Mouse (Mus musculus) CH12.LX (cell line): ENCODE measurements around the gene Rpl35a. TPM values are rescaled to one million over a fixed set of nuclear protein-coding genes. Genes with fewer than 3 reads are reported as not detected.
"Not testable (repeated sequence)": the region's sequence is repeated elsewhere in the genome, so short reads cannot be mapped to it uniquely, and the experiment has no call there.

Experiments used
- DNase-seq: peaks from one replicate; pipeline ENCODE4 v3.0.0-alpha.2; 2013; ENCODE audit errors: extremely low read depth
- H3K27ac ChIP-seq: 2 replicates; pipeline ENCODE4 v1.5.1; 2012; ENCODE audit warnings: low read depth, mild to moderate bottlenecking, control low read depth, moderate library complexity; ENCODE audit not compliant: insufficient read depth
- H3K27me3 ChIP-seq: replicated peaks from 2 replicates; pipeline ENCODE3; 2012; ENCODE audit warnings: inconsistent platforms
- H3K36me3 ChIP-seq, 2 experiments: replicated peaks in 1 of 2; 2 replicates each; pipeline versions ENCODE3 to v1.6.1; 2012; ENCODE audit warnings: inconsistent platforms in 1 of 2, low read length in 1 of 2, mild to moderate bottlenecking in 1 of 2, mixed read lengths in 1 of 2, moderate library complexity in 1 of 2; ENCODE audit not compliant: control insufficient read depth in 1 of 2, insufficient read depth in 1 of 2
- H3K4me1 ChIP-seq, 2 experiments: 2 replicates each; pipeline ENCODE4 v1.6.1; 2012; ENCODE audit warnings: inconsistent platforms in 1 of 2, moderate library complexity in 1 of 2; ENCODE audit not compliant: insufficient read depth in 2 of 2, control insufficient read depth in 1 of 2
- H3K4me2 ChIP-seq: 2 replicates; pipeline ENCODE4 v1.6.1; 2012; ENCODE audit warnings: low read depth, mild to moderate bottlenecking, control low read depth; ENCODE audit not compliant: poor library complexity, insufficient read depth, severe bottlenecking
- H3K4me3 ChIP-seq, 3 experiments: fragments of 150-350 bp in 1 of 3; sonication (generic) in 1 of 3; replicated peaks in 1 of 3; 2 replicates each; pipeline versions ENCODE3 to v1.5.1; 2011 to 2012; ENCODE audit warnings: low read depth in 2 of 3, low read length in 2 of 3, mild to moderate bottlenecking in 2 of 3, moderate library complexity in 2 of 3, control low read depth in 1 of 3, improper control_type of control experiment in 1 of 3, inconsistent platforms in 1 of 3, mixed read lengths in 1 of 3; ENCODE audit not compliant: poor library complexity in 1 of 3
- H3K79me2 ChIP-seq: replicated peaks from 2 replicates; pipeline ENCODE4 v1.6.1; 2012; ENCODE audit warnings: mild to moderate bottlenecking, moderate library complexity; ENCODE audit not compliant: control insufficient read depth, poor library complexity, insufficient read depth, severe bottlenecking; ENCODE audit errors: extremely low read depth
- H3K9ac ChIP-seq: 2 replicates; pipeline ENCODE4 v1.6.1; 2012; ENCODE audit warnings: low read depth, mild to moderate bottlenecking, control low read depth, moderate library complexity; ENCODE audit not compliant: insufficient read depth
- H3K9me3 ChIP-seq: replicated peaks from 2 replicates; pipeline ENCODE3; 2012; ENCODE audit warnings: low read length, inconsistent platforms, mixed read lengths
- CTCF ChIP-seq, 2 experiments: IDR thresholded peaks in 1 of 2; conservative IDR thresholded peaks in 1 of 2; 2 replicates each; pipeline ENCODE4 v1.5.1; 2011 to 2012; ENCODE audit warnings: low read depth in 2 of 2, low read length in 2 of 2, improper control_type of control experiment in 1 of 2, inconsistent platforms in 1 of 2, mild to moderate bottlenecking in 1 of 2, moderate library complexity in 1 of 2
- ELF1 ChIP-seq: IDR thresholded peaks from 2 replicates; pipeline ENCODE4 v1.6.1; 2014; ENCODE audit warnings: low read depth, mild to moderate bottlenecking, inconsistent platforms, low read length, improper control_type of control experiment
- HCFC1 ChIP-seq: IDR thresholded peaks from 2 replicates; pipeline ENCODE4 v1.6.1; 2012; ENCODE audit warnings: low read depth, mild to moderate bottlenecking, inconsistent platforms, low read length, improper control_type of control experiment
- MEF2A ChIP-seq: IDR thresholded peaks from 2 replicates; pipeline ENCODE4 v1.6.1; 2014; ENCODE audit warnings: low read depth, mild to moderate bottlenecking, inconsistent platforms, low read length, improper control_type of control experiment, borderline replicate concordance
- NELFE ChIP-seq: IDR thresholded peaks from 2 replicates; pipeline ENCODE4 v1.6.1; 2011; ENCODE audit warnings: low read depth, low read length, improper control_type of control experiment
- NRF1 ChIP-seq: IDR thresholded peaks from 2 replicates; pipeline ENCODE4 v1.6.1; 2014; ENCODE audit warnings: low read depth, mild to moderate bottlenecking, inconsistent platforms, low read length, improper control_type of control experiment, moderate library complexity
- POLR2A ChIP-seq: IDR thresholded peaks from 2 replicates; pipeline ENCODE4 v1.6.1; 2011; ENCODE audit warnings: low read depth, mild to moderate bottlenecking, improper control_type of control experiment, low read length
- POLR2AphosphoS2 ChIP-seq: IDR thresholded peaks from 2 replicates; pipeline ENCODE4 v1.6.1; 2011; ENCODE audit warnings: low read depth, low read length, improper control_type of control experiment
- RCOR1 ChIP-seq: conservative IDR thresholded peaks from 2 replicates; pipeline ENCODE4 v1.6.1; 2012; ENCODE audit warnings: low read depth, mild to moderate bottlenecking, inconsistent platforms, low read length, improper control_type of control experiment
- SIN3A ChIP-seq: IDR thresholded peaks from 2 replicates; pipeline ENCODE4 v1.6.1; 2012; ENCODE audit warnings: low read length, improper control_type of control experiment, inconsistent platforms
- SMC3 ChIP-seq: IDR thresholded peaks from 2 replicates; pipeline ENCODE4 v1.6.1; 2011; ENCODE audit warnings: low read depth, low read length, improper control_type of control experiment
- UBTF ChIP-seq: IDR thresholded peaks from 2 replicates; pipeline ENCODE4 v1.6.1; 2012; ENCODE audit warnings: low read depth, mild to moderate bottlenecking, inconsistent platforms, low read length, improper control_type of control experiment, moderate library complexity
- ZC3H11A ChIP-seq: IDR thresholded peaks from 2 replicates; pipeline ENCODE4 v1.6.1; 2012; ENCODE audit warnings: low read depth, mild to moderate bottlenecking, inconsistent platforms, low read length, improper control_type of control experiment
- ZKSCAN1 ChIP-seq: IDR thresholded peaks from 2 replicates; pipeline ENCODE4 v1.6.1; 2012; ENCODE audit warnings: low read depth, inconsistent platforms, low read length, improper control_type of control experiment, borderline replicate concordance
- dilution Hi-C: fragments of 300-500 bp; cut with MboI; formaldehyde crosslinking; loops from 2 replicates; pipeline ENCODE4 v1.14.3; 2020; ENCODE audit warnings: low sequenced_read_pairs; ENCODE audit not compliant: extremely low pct_unique_long_range_greater_than_20kb, extremely low pct_ligation_motif_present
- in situ Hi-C: fragments of 300-500 bp; cut with MboI; formaldehyde crosslinking; loops from 3 replicates; pipeline ENCODE4 v1.14.3; 2019; ENCODE audit warnings: low sequenced_read_pairs, low pct_ligation_motif_present, low pct_unique_long_range_greater_than_20kb, mixed read lengths
- polyA plus RNA-seq: library from polyadenylated mRNA; unstranded; fragments of >175 nt; gene quantifications from 2 replicates; pipeline ENCODE4 v1.2.1, GENCODE M21; 2012; ENCODE audit warnings: low read depth; ENCODE audit not compliant: insufficient read length
- total RNA-seq, 2 experiments: library from RNA; depleted of rRNA; stranded (reverse); fragments of 300-350 nt in 1 of 2; fragments of >200 nt in 1 of 2; gene quantifications; 2 replicates each; pipeline ENCODE4 v1.2.3; 2012 to 2014

Rpl35a gene
- total and polyA plus RNA-seq, 3 experiments = 3,182 to 7,521 (median 3,875) TPM

DNA sequence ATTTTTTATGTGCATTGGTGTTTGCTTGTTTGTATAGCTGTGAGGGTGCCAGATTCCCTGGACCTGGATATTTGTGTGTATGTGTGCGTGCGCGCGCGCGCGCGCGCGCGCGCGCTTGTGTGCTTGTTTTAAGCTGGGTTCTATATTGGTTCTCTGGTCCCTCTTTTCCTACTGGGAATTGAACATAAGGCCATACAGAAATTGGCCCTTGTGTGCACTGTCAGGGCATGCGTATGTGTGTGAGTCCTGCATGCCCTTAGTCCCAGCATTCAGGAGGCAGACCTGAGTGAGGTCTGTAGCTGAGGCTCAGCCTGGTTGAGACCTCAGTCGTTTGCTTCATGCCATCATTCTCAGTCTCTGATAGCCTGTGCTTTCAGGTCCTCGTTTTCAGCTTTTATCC lies 1.8 kb downstream of the Rpl35a start:
- DNase-seq = no peak
- TF ChIP-seq NRF1 (0 out of 2 replicates have a peak, but pooled peaks have one; percentile 32), CTCF (conservative IDR thresholded peaks at IDR 0.05 in 1 of 2, IDR thresholded peaks at IDR 0.05 in 1 of 2; ENCODE audit: low read depth in 2 of 2, low read length in 2 of 2) (no peak), SIN3A (0 out of 2 replicates have a peak, but pooled peaks have one; percentile 39), POLR2A (peak; percentile 38; the same call in 1 of the 2 replicates)
- peaks cover 28 to 40% of the 10 kb centered on the region in 2 experiments for H3K36me3 ChIP-seq
- H3K79me2 ChIP-seq = peaks cover 34% of the 10 kb centered on the region
- H3K9me3 ChIP-seq = no peaks in the 10 kb centered on the region
- H3K4me3 ChIP-seq = peak overlapping the region; percentile 57 to 97 (median 76)
- H3K9ac ChIP-seq = peak overlapping the region; percentile 95
- H3K4me1 ChIP-seq = peaks cover 8 to 45% of the 10 kb centered on the region in 2 experiments
- dilution Hi-C loops = no loop called here
- peak overlapping the region; percentile 86 for H3K4me2 ChIP-seq
- peak overlapping the region; percentile 37 for H3K27ac ChIP-seq
- in situ Hi-C loops = no loop called here
- peaks cover 4% of the 10 kb centered on the region for H3K27me3 ChIP-seq

- dilution Hi-C loops, H3K27ac ChIP-seq, H3K27me3 ChIP-seq, in situ Hi-C loops, DNase-seq, H3K9me3 ChIP-seq: not testable (repeated sequence)
- H3K4me3 ChIP-seq = peak overlapping the region; percentile 57 to 97 (median 76)
- H3K79me2 ChIP-seq = peaks cover 34% of the 10 kb centered on the region
- H3K9ac ChIP-seq = peak overlapping the region; percentile 95
- peak overlapping the region; percentile 86 for H3K4me2 ChIP-seq
- TF ChIP-seq POLR2AphosphoS2 = peak; percentile 37; the same call in 1 of the 2 replicates
- peaks cover 10 to 51% of the 10 kb centered on the region in 2 experiments for H3K4me1 ChIP-seq
- peaks cover 28 to 40% of the 10 kb centered on the region in 2 experiments for H3K36me3 ChIP-seq
These were observed 2.4 kb downstream of the Rpl35a start for GRCm38 (mm10) chr16:33058656-33059055.

DNA sequence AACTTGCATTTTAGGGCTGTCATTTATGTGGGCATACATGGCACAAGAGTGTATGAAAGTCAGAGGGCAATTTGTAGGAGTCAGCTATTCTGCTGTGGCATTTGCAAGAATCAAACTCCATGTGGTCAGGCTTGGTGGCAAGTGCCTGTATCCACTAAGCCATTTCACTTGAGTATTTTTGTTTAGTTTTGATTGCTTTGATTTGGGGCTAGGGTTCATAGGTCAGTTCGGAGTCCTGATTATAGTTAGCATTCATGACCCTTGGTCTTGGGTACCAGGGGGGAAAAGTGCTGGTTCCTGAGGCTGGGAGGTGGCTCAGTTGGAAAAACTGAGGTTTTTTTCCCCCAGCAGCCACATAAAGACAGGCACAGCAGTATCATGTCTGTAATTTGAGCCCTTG lies 3.2 kb downstream of the Rpl35a start:
- in situ Hi-C loops (no loop called here), dilution Hi-C loops (no loop called here)
- H3K27me3 ChIP-seq = no peaks in the 10 kb centered on the region
- no peaks in the 10 kb centered on the region for H3K9me3 ChIP-seq
- H3K4me2 ChIP-seq = peak overlapping the region; percentile 86
- H3K4me3 ChIP-seq = peak overlapping the region in 1 of 3 experiments; percentile 97
- peaks cover 34% of the 10 kb centered on the region for H3K79me2 ChIP-seq
- peaks cover 28 to 40% of the 10 kb centered on the region in 2 experiments for H3K36me3 ChIP-seq
- H3K9ac ChIP-seq = peak overlapping the region; percentile 95; the same call in 1 of the 2 replicates
- no peak overlapping the region for H3K27ac ChIP-seq
- no peak for DNase-seq
- TF ChIP-seq ZKSCAN1 (no peak), NELFE (no peak), ZC3H11A (no peak), RCOR1 (no peak), MEF2A (no peak), ELF1 (no peak), UBTF (no peak), HCFC1 (no peak), SMC3 (no peak)
- peaks cover 10 to 58% of the 10 kb centered on the region in 2 experiments for H3K4me1 ChIP-seq
